Mouse (Mus musculus) CD4-positive, CD25-positive, alpha-beta regulatory T cell, adult 4 months (primary cell): ENCODE data around the gene Eml3. TPM values are rescaled to one million over a fixed set of nuclear protein-coding genes. Genes with fewer than 3 reads are reported as not detected.
"Not testable (repeated sequence)": the region's sequence is repeated elsewhere in the genome, so short reads cannot be mapped to it uniquely, and the experiment has no call there.

Experiments used
- ATAC-seq: one replicate; pipeline ENCODE4 v1.8.0; 2017
- polyA plus RNA-seq, 2 experiments: library from polyadenylated mRNA; unstranded; fragments of 100-300 nt; shearing (Covaris generic); gene quantifications; one replicate each; pipeline ENCODE4 v1.2.1; 2017

Eml3 gene
- polyA plus RNA-seq, 2 experiments from 2014 or later: 18.7 to 24.9 TPM

GRCm38 (mm10) chr19:8953135-8954039 is 24.0 kb downstream of the Eml3 start, which contains the start of gene Tut1:
Gene Tut1, plus strand, starts transcription at chr19:8953847.
- peak; percentile 96 for ATAC-seq

GRCm38 (mm10) chr19:8954171-8954570 is 24.8 kb downstream of the Eml3 start:
- ATAC-seq: no peak

DNA sequence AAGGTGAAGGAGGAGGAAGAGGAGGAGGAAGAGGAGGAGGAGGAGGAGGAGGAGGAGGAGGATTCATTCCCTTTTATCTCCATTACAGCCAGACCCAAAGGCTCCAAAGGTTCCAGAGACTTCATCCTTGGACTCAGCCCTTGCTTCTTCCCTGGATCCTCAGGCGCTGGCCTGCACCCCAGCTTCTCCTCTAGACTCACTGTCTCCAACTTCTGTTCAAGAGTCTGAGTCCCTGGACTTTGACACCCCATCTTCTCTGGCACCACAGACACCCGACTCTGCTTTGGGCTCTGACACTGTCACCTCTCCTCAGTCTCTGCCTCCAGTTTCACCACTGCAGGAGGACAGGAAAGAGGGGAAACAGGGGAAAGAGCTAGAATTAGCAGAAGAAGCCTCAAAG is 32.9 kb downstream of the Eml3 start:
- no peak for ATAC-seq

GRCm38 (mm10) chr19:8965075-8965474 is 35.7 kb downstream of the Eml3 start:
- ATAC-seq: no peak

DNA sequence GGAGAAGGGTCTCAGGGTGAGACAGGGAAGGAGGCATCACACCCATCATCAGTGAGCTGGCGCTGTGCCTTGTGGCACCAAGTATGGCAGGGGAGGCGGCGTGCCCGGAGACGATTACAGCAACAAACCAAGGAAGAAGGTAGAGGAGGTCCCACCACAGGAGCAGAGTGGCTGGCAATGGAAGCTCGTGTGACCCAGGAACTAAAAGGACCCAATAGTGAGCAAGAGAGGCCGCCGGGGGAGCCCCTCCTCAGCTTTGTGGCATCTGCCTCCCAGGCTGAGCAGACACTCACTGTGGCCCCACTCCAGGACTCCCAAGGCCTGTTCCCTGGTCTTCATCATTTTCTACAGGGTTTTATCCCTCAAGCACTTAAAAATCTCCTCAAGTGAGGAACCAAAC is 36.4 kb downstream of the Eml3 start:
- ATAC-seq: no peak

DNA sequence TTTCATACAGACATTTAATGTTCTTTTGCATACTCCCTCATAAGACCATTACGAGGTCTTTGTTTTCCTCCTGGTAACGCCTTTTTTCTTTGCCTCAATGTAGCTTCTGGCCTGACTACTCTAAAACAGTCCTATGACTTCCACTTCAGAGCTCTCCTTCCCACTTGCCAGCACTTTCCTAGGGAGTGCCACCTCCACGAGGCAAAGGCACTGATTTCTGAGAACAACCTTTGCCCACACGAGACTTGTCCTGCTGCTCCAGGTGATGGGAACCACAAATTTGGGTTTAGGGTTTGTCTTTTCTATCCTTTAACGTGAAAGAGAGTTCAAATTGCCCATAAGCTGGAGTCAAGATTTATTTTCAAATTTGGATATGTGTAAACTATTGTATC is 36.8 kb downstream of the Eml3 start:
- ATAC-seq: no peak

- ATAC-seq: peak; percentile 96
Observed at GRCm38 (mm10) chr19:8966590-8967372, 37.4 kb downstream of the Eml3 start, which contains the start of gene Eef1g. Gene Eef1g, plus strand, starts transcription at chr19:8967041.

DNA sequence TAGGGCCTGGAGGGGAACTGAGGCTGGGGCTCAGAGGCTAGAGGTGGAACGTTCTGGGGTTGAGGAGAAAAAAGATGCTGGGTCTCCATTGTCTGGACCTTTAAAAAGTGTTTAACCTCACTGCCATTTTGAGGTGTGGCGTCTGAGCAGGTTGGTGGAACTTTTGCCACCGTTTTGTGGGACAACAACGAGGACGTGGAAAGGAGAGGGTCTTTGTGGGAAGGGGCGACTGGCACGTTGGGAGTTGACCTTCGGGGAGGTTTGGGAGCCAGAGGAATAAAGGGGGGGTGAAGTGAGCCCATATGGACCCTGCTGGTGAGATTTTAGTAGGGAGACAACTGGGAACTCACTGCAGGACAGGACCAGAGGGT is 38.0 kb downstream of the Eml3 start:
- ATAC-seq: no peak

DNA sequence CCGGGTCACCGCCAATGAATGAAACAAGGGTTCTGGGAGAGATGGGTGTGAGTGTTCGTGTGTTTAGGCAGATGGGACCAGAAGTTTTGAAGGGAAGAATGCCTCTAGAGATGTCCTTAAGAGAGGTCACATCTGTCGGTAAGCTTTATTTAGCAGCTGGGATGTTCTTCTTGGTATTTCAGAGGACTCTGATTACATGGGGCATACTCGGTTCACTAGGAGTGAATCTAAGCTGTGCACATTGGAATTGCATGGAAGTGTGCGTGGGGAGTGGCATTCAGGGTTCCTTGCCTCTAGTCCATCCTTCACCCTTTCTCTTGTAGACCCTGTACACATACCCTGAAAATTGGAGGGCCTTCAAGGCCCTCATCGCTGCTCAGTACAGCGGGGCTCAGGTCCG is 38.5 kb downstream of the Eml3 start:
- ATAC-seq: no peak

GRCm38 (mm10) chr19:8972491-8972890 is 43.1 kb downstream of the Eml3 start:
- not testable (repeated sequence) for ATAC-seq

GRCm38 (mm10) chr19:8974638-8975037 is 45.3 kb downstream of the Eml3 start:
- no peak for ATAC-seq

GRCm38 (mm10) chr19:8975491-8975890 is 46.1 kb downstream of the Eml3 start:
- ATAC-seq: no peak

DNA sequence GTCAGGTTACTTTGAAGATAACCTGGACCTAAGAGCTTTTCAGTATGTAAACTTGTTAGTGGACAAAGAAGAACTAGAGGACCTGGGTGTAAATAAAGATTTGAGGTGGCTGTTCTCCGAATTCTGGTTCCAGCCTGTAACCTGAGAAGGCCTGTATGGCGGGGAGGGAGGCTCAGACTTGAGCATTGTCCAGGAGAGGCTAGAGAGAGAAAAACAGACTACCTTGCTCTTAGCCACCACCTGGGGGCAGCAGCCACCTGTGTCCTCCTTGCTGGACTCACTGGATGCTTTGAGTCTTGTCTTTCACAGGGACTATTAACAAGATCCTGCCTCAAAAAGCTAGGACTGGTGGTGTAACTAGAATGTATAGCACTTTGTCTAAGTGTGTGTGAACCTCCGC is 47.2 kb downstream of the Eml3 start:
- peak; percentile 74 for ATAC-seq

- no peak for ATAC-seq
Observed at GRCm38 (mm10) chr19:8980771-8981170, 51.4 kb downstream of the Eml3 start.

DNA sequence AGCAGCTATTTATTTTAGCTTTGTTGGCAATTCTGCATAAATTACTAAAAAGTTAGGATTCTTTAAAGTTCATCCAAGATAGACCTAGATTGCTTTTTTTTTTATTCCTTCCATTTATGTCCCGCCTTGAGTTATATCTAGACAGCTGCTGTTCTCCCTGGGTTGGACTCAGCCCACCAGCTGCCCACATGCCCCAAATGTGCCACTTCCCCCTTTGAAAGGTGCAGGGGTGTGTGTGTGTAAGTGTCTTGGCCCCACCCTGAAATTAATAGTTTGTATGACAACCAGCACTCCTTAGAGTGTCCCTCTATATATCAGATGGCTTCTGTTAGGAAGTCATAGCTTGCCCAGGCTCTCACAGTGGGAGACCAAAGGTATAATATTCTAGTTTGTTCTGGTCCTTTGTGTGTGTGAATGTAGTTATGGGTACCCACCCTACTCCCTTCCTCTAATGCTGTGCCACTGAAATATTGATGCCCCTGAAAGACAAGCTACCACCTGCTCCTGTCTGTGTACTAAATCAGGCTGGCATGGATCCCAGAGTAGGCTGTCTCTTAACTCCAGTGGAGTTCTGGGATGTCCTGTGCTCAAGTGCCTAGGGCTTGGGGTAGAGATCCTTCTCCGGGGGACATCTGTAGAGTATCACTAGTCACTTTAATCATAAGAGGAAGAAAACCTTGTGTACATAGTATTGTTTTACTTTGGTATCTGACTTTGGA is 52.3 kb downstream of the Eml3 start:
- no peak for ATAC-seq

DNA sequence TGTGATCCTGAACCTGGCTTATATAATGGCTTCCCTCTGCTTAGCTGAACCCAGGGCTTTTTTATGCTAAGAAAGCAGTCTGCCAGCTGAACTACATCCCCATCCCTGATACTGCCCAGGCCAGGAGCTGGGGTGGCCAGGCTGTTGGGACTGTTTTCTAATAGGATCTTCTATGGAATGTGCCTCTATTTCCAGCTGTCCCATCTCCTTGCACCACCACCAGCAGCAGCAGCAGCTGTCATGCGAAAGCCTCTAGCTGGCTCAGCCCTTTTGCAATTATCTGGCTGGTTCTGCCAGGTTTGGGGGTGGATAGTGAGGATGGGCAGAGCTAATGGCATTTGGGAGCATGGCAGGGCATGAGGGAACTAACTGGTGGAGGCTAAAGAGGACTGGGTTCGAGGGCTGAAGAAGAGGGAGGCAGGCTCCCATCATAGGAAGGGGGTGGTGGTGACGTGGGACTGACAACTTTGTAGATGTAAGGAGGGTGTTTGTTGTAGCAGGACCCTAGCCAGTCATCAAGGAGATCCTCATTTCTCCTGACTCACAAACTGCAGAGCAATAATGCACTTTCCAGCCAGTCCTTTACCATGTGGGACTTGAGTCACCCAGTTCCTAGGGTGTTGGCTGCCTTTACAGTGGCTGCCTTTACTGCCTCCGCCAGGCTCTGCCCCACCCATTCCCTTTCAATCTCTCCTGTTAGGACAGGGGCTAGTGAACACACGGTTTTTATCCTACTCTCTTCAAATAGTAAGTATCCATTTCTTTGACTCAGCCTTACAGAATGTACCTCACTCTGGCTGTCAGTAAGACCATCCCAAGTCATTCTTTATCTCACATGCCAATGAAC is 53.2 kb downstream of the Eml3 start:
- no peak for ATAC-seq

DNA sequence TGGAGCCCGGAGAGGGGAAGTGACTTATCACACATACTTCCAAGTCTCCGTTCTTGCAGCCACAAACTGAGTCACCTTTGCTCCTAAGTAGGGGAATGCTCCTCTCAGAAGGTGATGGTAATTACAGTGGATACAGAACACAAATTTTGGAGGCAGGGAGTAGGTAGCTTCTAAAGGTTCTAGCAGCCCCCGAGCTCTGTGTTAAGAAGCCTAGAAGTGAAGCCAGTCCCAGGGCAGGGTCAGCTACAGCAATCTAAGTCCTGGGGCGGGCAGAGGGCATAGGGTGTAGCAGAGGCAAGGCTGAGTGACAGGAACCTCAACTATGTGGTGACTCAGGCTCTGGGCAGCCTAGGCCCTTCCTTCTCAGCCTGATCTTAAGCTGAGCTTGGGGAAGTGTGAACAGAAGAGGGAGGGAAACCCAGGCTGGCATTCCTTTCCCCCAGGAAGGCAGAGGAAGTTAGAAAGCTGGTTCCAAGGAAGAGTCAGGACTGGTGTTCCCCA is 53.8 kb downstream of the Eml3 start:
- no peak for ATAC-seq

GRCm38 (mm10) chr19:8984255-8984868 is 55.0 kb downstream of the Eml3 start:
- peak; percentile 93 for ATAC-seq

DNA sequence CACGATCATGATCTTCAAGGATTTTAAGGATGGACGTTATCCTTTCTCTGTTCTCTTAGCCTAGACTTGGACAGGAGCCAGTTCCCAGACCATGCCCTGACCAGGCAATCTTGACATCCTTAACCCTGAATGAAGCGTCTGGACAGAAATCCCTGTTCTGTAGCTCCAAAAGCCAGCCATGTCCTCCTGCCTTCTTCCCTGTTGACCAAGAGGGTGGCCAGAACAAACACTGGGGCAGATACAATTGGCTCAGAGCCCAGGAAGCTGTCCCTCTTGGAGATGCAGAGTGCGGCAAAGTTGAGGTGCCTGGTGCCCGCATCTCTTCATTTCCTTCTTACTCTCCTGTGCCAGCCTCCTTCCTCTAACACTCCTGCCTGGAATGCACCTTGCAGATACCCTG is 56.5 kb downstream of the Eml3 start:
- no peak for ATAC-seq

DNA sequence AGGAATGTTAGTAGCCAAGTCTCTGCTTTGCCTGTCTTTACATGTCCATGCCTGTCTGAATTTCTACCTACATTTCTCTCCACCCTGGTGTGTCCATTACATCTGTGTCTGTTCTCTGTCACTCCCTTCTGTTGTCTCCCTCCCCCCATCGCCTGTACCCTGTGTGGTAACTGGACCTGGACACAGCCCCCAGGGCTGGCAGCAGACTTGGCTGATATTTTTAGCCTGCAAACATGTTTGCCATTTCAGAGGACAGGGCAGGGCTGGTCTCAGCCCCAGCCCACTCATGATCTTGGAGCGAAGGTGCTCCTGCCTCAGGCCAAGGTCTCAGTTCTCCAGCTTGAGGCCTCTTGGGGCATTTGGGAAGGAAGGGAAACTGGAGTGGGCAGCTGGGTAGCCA is 58.5 kb downstream of the Eml3 start:
- ATAC-seq: no peak

- no peak for ATAC-seq
Observed at GRCm38 (mm10) chr19:8988346-8989065, 59.2 kb downstream of the Eml3 start.
